Comparison of ENCODE assay signal across 9 mouse cellular contexts in genomic region chr17:48774172-48774890, GRCm38 (mm10).
DNase-seq lines count a peak whose midpoint lies in the region; ATAC-seq lines count a peak whose summit lies in the region.
"Had no signal": no experiment of that assay in that cellular context is flagged by ENCODE, and none has a peak within 500 bp of the region (broad histone marks: within the 10 kb centered on the region; RNA-seq: fewer than 3 reads in every experiment).

No protein-coding gene starts in this region.

- peaks cover 34% of the 10 kb centered on the region for H3K4me1 ChIP-seq in forebrain, embryonic 16.5 days (replicated peaks; ENCODE audit: control insufficient read depth, insufficient read depth, low read length)
- H3K4me1 ChIP-seq in liver, embryonic 11.5 days (replicated peaks; ENCODE audit: control insufficient read depth, insufficient read depth, low read length), result no peaks in the 10 kb centered on the region
- H3K4me1 ChIP-seq: liver, embryonic 15.5 days had no signal

- peak; percentile 23 for DNase-seq in adrenal gland, postnatal 14 days
- no peak for DNase-seq in adrenal gland, adult (ENCODE audit: inconsistent age in 2 of 2, low spot score in 1 of 2)
- peak; percentile 2 for DNase-seq in kidney, adult 11 months
- DNase-seq in mesoderm, embryonic 11.5 days (ENCODE audit: low read depth, low spot score), result peak; percentile 39
- no peak for DNase-seq in urinary bladder, adult 18-20 months (ENCODE audit: low spot score in 2 of 2)
- DNase-seq in liver, embryonic 11.5 days (ENCODE audit: low spot score), result no peak
- DNase-seq in frontal cortex, postnatal 36 days (ENCODE audit: low spot score in 2 of 2), result no peak

- no peak overlapping the region for H3K4me2 ChIP-seq in forebrain, embryonic 16.5 days (ENCODE audit: low read length)
- H3K4me2 ChIP-seq in liver, embryonic 11.5 days, result no peak overlapping the region
- H3K4me2 ChIP-seq: liver, embryonic 15.5 days had no signal

- no peaks in the 10 kb centered on the region for H3K9me3 ChIP-seq in forebrain, embryonic 16.5 days (ENCODE audit: control insufficient read depth, low read length)
- H3K9me3 ChIP-seq in liver, embryonic 11.5 days (ENCODE audit: control insufficient read depth, low read length), result no peaks in the 10 kb centered on the region
- H3K9me3 ChIP-seq: liver, embryonic 15.5 days had no signal

- no peak for ATAC-seq in forebrain, embryonic 16.5 days
- ATAC-seq in liver, embryonic 11.5 days (replicated peaks; ENCODE audit: low FRiP score), result no peak

- no peaks in the 10 kb centered on the region for H3K27me3 ChIP-seq in forebrain, embryonic 16.5 days (replicated peaks; ENCODE audit: control insufficient read depth, insufficient read depth, low read length)
- H3K27me3 ChIP-seq in liver, embryonic 11.5 days (replicated peaks; ENCODE audit: control insufficient read depth, insufficient read depth, low read length), result no peaks in the 10 kb centered on the region; the same call in 1 of the 2 replicates
- H3K27me3 ChIP-seq: liver, embryonic 15.5 days had no signal

- 0 out of 2 replicates have a peak overlapping the region, but pooled peaks have one; percentile 9 for H3K9ac ChIP-seq in forebrain, embryonic 16.5 days (replicated peaks; ENCODE audit: low read depth, low read length)
- H3K9ac ChIP-seq in liver, embryonic 11.5 days (ENCODE audit: low read depth, low read length), result no peak overlapping the region
- H3K9ac ChIP-seq: liver, embryonic 15.5 days had no signal

- H3K27ac ChIP-seq in forebrain, embryonic 16.5 days (ENCODE audit: low read length), result no peak overlapping the region; the same call in 1 of the 2 replicates
- no peak overlapping the region for H3K27ac ChIP-seq in liver, embryonic 11.5 days (ENCODE audit: low read depth, low read length)
- H3K27ac ChIP-seq: liver, embryonic 15.5 days had no signal

- 27% methylated on average over 15 of the region's 15 CpGs for WGBS in forebrain, embryonic 16.5 days
- 60% methylated on average over 15 of the region's 15 CpGs for WGBS in liver, embryonic 11.5 days

- no peaks in the 10 kb centered on the region for H3K36me3 ChIP-seq in forebrain, embryonic 16.5 days (ENCODE audit: control insufficient read depth, insufficient read depth)
- H3K36me3 ChIP-seq in liver, embryonic 11.5 days (ENCODE audit: control insufficient read depth, insufficient read depth, low read length), result no peaks in the 10 kb centered on the region
- H3K36me3 ChIP-seq: liver, embryonic 15.5 days had no signal

- no peak overlapping the region for H3K4me3 ChIP-seq in forebrain, embryonic 16.5 days (replicated peaks; ENCODE audit: low read length)
- H3K4me3 ChIP-seq in liver, embryonic 11.5 days (ENCODE audit: low read depth, low read length), result no peak overlapping the region
- H3K4me3 ChIP-seq: liver, embryonic 15.5 days had no signal

Comparison
In these comparisons a context has a peak if more than half of its experiments do, and no peak if none do; other contexts are left out.
1. DNase-seq: peak in adrenal gland, postnatal 14 days (single experiment), kidney, adult 11 months (single experiment) and mesoderm, embryonic 11.5 days (single experiment); none in adrenal gland, adult (0 of 2), urinary bladder, adult 18-20 months (0 of 2), liver, embryonic 11.5 days (single experiment) and frontal cortex, postnatal 36 days (0 of 2).